Mouse (Mus musculus) gastrocnemius, postnatal 10 days (tissue): Measurements from ENCODE around the gene Ift46. TPM values are rescaled to one million over a fixed set of nuclear protein-coding genes. Genes with fewer than 3 reads are reported as not detected.

Experiments used
- DNase-seq: peaks from one replicate; pipeline ENCODE4 v3.0.0; 2021; ENCODE audit warnings: mixed read lengths
- total RNA-seq, 2 experiments: library from RNA; stranded (reverse); gene quantifications; 2 replicates each; pipeline ENCODE4 v1.2.3; 2021

Ift46 gene
- total RNA-seq, 2 experiments from 2014 or later: 45.2 to 53.1 TPM

GRCm38 (mm10) chr9:44807778-44808177 is 40.1 kb downstream of the Ift46 start:
- no peak for DNase-seq

DNA sequence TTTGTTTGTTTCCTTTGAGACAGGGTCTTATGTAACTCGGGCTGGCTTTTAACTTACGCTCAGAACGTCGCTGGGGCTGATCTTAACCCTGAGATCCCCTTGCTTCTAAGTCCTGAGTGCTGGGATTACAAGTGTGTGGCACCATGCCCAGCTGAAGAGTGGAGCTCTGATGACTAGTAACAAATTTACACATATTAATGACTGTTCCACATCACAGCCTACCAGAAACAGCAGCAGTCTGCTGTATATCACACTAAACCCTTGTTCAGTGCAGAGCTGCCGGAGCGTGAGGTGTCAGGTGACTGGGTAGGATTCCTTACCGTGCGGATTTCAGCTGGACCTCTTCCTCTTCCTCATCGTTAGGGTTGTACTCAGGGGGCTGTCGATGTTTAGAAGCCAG is 42.6 kb downstream of the Ift46 start:
- DNase-seq: no peak

GRCm38 (mm10) chr9:44814179-44814578 is 46.5 kb downstream of the Ift46 start:
- no peak for DNase-seq

DNA sequence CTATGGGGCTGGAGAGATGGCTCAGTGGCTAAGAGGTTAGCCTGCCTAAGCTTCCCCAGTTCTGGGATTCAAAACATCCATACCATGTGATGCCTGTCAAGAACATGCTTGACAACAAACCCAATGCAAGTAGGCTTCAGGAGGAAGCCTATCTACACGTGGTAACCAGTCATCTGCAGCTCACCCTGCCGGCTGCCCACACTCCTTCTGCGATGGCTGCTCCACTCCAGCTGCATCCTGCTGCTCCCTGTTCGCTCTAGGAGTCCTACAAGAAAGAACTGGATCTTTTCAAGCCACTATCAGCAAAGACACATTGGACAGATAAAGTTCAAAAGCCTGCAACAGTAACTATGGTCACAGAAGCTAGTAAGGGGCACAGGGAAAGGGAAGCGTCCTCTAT is 49.8 kb downstream of the Ift46 start:
- DNase-seq: no peak

- DNase-seq: no peak
Observed at GRCm38 (mm10) chr9:44819920-44820827, 52.5 kb downstream of the Ift46 start.

- no peak for DNase-seq
Observed at GRCm38 (mm10) chr9:44826660-44827059, 59.0 kb downstream of the Ift46 start.

DNA sequence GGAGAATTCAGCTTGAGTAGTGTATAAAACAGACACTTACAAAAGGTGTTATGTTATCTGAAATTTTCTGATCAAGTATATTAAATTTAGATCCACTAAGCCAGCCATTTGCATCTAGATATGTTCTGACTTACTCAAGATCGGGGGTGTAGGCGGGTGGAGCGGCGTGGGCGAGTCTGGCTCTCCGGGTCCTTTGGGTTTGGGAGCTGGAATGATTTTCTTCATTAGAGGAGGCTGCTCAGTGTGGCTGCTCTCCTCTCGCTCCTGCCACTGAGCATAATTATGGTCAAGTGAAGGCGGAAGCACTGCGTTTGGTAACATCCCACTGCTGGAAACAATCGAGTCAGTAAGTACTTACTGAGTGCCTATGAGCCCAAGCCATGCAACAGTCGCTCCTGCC is 61.2 kb downstream of the Ift46 start:
- DNase-seq: no peak

- no peak for DNase-seq
Observed at GRCm38 (mm10) chr9:44830506-44830905, 62.8 kb downstream of the Ift46 start.

DNA sequence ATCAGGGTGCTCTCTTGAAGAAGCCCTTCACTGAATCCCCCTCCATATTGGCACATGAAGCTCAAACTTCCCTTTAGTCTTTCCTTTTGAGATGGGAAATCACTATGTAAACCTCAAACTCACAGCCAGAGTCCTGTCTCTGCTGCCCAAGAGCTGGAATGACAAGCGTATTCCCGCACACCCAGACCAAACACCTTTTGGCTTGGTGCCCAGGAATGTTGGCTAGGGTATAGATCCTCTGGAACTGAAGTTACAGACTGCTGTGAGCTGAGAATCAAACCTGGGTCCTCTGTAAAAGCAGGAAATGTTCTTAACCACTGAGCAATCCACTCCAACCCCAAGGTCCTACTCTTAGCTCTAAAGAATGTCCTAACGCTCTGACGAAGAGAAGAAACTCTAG is 64.6 kb downstream of the Ift46 start:
- peak; percentile 26 for DNase-seq

GRCm38 (mm10) chr9:44836439-44836838 is 68.7 kb downstream of the Ift46 start:
- DNase-seq: peak; percentile 83

- DNase-seq: no peak
Observed at GRCm38 (mm10) chr9:44841241-44841640, 73.5 kb downstream of the Ift46 start.

Other genes starting within 250 kb of the Ift46 start
- gene Cxcr5, start 206.0 kb upstream of the Ift46 start, total RNA-seq: not detected
- 10 to 100 TPM; 72.0 to 78.9 TPM for gene Ddx6, start 163.0 kb upstream of the Ift46 start, total RNA-seq
- not detected for gene Treh, start 94.7 kb upstream of the Ift46 start, total RNA-seq
- gene Phldb1, start 32.7 kb upstream of the Ift46 start, total RNA-seq: 10 to 100 TPM; 49.8 to 82.4 TPM
- gene Arcn1, start 63 bp upstream of the Ift46 start, total RNA-seq: 10 to 100 TPM; 85.6 to 97.8 TPM
- 1 to 10 TPM; 6.4 to 8.0 TPM for gene Tmem25, start 31.4 kb downstream of the Ift46 start, total RNA-seq
- gene Ttc36, start 35.2 kb downstream of the Ift46 start, total RNA-seq: 1 to 10 TPM in 1 of 2 experiments, under 1 TPM in 1; 0.70 to 1.0 TPM
- 10 to 100 TPM; 15.1 to 21.3 TPM for gene Kmt2a, start 113.4 kb downstream of the Ift46 start, total RNA-seq
- 100 to 1,000 TPM; 647 to 794 TPM for gene Atp5l, start 152.8 kb downstream of the Ift46 start, total RNA-seq
- gene Ube4a, start 197.7 kb downstream of the Ift46 start, total RNA-seq: 10 to 100 TPM; 30.5 to 34.3 TPM
- gene Cd3g, start 212.5 kb downstream of the Ift46 start, total RNA-seq: not detected
- under 1 TPM in 1 of 2 experiments, not detected in 1; 0.32 TPM for gene Cd3d, start 213.9 kb downstream of the Ift46 start, total RNA-seq
- not detected for gene Cd3e, start 241.7 kb downstream of the Ift46 start, total RNA-seq